Mouse (Mus musculus): ENCODE results near the gene Pdgfa. TPM values are rescaled to one million over a fixed set of nuclear protein-coding genes. Genes with fewer than 3 reads are reported as not detected.

The Pdgfa gene
- polyA plus RNA-seq, 1 experiment from 2014 or later: 29.3 TPM

DNA sequence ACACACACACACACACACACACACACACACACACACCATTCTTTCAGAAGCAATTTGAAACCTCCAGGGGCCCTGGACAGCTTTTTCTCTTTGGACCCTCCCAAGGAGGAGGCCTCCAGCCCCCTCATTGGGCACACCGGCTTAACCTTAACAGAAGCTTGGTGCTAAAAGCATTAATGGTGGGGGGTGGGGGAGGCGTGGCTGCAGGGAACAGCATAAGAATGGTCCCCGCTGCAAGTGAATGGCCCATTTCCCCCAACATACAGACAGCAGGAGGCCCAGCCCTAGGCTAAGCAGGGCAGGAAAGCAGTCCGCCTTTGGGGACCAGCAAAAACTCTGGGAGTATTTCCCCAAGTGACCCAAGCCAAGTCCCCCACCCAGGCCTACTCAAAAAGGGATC is 5.4 kb downstream of the Pdgfa start:
- WGBS (ENCODE audit: insufficient replicate concordance): 39% methylated on average over 4 of the region's 4 CpGs
- no peak overlapping the region for H3K27ac ChIP-seq (ENCODE audit: low read depth, low read length)
- no peaks in the 10 kb centered on the region; the same call in 1 of the 2 replicates for H3K36me3 ChIP-seq (ENCODE audit: control insufficient read depth, insufficient read depth, low read length)
- H3K4me3 ChIP-seq (ENCODE audit: low read depth, low read length): no peak overlapping the region
- H3K4me2 ChIP-seq: no peak overlapping the region
- ATAC-seq (replicated peaks; ENCODE audit: insufficient number of reproducible peaks, low FRiP score, low TSS enrichment): no peak
- H3K27me3 ChIP-seq (ENCODE audit: control insufficient read depth, insufficient read depth, low read length): peaks cover 36% of the 10 kb centered on the region
- H3K4me1 ChIP-seq (ENCODE audit: control insufficient read depth, insufficient read depth, low read length): peaks cover 44% of the 10 kb centered on the region
- H3K9ac ChIP-seq (ENCODE audit: low read depth, low read length): no peak overlapping the region
- no peaks in the 10 kb centered on the region for H3K9me3 ChIP-seq (replicated peaks; ENCODE audit: control insufficient read depth, low read length)

DNA sequence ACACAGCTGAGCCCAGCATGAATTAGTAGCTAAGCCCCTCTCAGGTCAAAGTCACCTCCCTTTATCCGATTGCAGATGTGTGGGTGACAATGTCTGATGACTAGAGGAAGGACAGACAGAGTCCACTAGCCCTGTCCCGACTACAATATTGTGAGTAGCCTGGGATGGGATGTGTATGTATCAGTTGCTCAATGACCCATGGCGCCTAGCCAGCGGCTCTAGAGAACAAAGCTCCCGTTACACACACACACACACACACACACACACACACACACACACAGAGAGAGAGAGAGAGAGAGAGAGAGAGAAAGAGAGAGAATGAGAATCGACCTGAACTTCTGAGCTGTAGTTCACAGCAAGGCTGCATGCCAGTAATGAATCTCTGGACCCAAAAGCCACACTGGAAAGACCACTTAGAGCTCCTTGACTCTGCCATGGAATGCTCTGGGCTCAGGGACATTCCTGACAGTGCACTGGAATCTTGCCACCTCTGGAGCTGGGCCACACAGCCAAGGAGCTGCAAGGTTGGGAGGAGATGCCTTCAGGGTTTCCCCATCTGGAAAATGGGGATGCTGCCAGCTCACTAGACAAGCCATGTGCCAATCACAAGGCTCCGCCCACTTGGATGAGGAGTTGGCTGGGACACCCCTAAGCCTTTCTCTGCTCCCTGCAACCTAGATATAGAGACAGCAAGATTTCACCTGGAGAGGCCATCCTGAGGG is 6.3 kb downstream of the Pdgfa start:
- WGBS (ENCODE audit: insufficient replicate concordance): 77% methylated on average over 7 of the region's 7 CpGs
- ATAC-seq (replicated peaks; ENCODE audit: insufficient number of reproducible peaks, low FRiP score, low TSS enrichment): no peak
- Histone ChIP-seq H3K27me3 (ENCODE audit: control insufficient read depth, insufficient read depth, low read length) (peaks cover 29% of the 10 kb centered on the region), H3K9ac (ENCODE audit: low read depth, low read length) (no peak overlapping the region), H3K4me1 (ENCODE audit: control insufficient read depth, insufficient read depth, low read length) (peaks cover 36% of the 10 kb centered on the region), H3K27ac (ENCODE audit: low read depth, low read length) (no peak overlapping the region), H3K4me2 (no peak overlapping the region), H3K4me3 (ENCODE audit: low read depth, low read length) (no peak overlapping the region), H3K9me3 (replicated peaks; ENCODE audit: control insufficient read depth, low read length) (no peaks in the 10 kb centered on the region), H3K36me3 (ENCODE audit: control insufficient read depth, insufficient read depth, low read length) (peaks cover 3% of the 10 kb centered on the region)

DNA sequence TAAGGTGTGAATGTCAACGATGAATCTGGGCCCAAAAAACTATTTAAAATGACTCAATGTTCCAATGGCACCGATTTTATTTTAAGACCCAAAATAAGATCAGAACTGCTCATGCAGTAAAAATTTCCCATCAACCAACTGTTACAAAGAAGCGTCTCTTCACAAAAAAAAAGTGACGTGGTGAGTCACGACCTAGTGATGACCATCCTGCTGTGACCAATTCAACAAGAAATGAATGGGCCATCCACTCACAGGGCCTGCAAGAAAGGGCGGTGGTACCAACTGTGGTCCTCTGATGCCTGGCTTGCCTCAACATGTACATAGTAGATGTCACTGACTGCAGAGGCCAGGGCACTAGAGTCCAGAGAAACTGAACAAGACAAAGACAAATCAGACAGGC is 7.6 kb downstream of the Pdgfa start:
- Histone ChIP-seq H3K4me2 (no peak overlapping the region), H3K4me3 (ENCODE audit: low read depth, low read length) (no peak overlapping the region), H3K36me3 (ENCODE audit: control insufficient read depth, insufficient read depth, low read length) (peaks cover 5% of the 10 kb centered on the region), H3K27ac (ENCODE audit: low read depth, low read length) (no peak overlapping the region), H3K27me3 (ENCODE audit: control insufficient read depth, insufficient read depth, low read length) (peaks cover 24% of the 10 kb centered on the region), H3K9me3 (replicated peaks; ENCODE audit: control insufficient read depth, low read length) (no peaks in the 10 kb centered on the region), H3K9ac (ENCODE audit: low read depth, low read length) (no peak overlapping the region), H3K4me1 (ENCODE audit: control insufficient read depth, insufficient read depth, low read length) (peaks cover 36% of the 10 kb centered on the region)
- no peak for ATAC-seq (replicated peaks; ENCODE audit: insufficient number of reproducible peaks, low FRiP score, low TSS enrichment)
- 80% methylated on average over 6 of the region's 6 CpGs for WGBS (ENCODE audit: insufficient replicate concordance)

DNA sequence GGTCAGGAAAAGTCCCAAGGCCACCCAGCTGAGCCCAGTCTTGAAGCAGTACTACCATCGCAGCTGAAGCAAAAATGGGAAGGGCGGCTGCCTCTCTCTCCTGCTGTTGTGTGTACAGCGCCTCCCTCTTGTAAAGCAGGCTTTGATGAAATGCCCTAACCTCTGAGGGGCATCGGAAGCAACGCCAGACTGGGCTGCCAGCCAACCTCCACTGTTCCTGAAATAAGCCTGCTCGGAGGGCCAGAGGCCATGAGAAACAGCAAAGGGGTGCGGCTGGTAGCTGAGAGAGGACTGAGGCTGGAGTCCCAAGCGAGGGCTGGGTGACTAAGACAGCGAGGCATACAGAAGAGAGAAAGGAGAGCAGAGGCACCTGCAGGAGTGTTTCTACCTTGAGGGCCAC is 8.4 kb downstream of the Pdgfa start:
- ATAC-seq (replicated peaks; ENCODE audit: insufficient number of reproducible peaks, low FRiP score, low TSS enrichment): no peak
- H3K36me3 ChIP-seq (ENCODE audit: control insufficient read depth, insufficient read depth, low read length): peaks cover 8% of the 10 kb centered on the region
- peaks cover 24% of the 10 kb centered on the region for H3K27me3 ChIP-seq (ENCODE audit: control insufficient read depth, insufficient read depth, low read length)
- peak overlapping the region; percentile 4; the same call in 1 of the 2 replicates for H3K4me2 ChIP-seq
- WGBS (ENCODE audit: insufficient replicate concordance): 34% methylated on average over 9 of the region's 9 CpGs
- no peak overlapping the region for H3K4me3 ChIP-seq (ENCODE audit: low read depth, low read length)
- peaks cover 33% of the 10 kb centered on the region for H3K4me1 ChIP-seq (ENCODE audit: control insufficient read depth, insufficient read depth, low read length)
- no peaks in the 10 kb centered on the region for H3K9me3 ChIP-seq (replicated peaks; ENCODE audit: control insufficient read depth, low read length)
- H3K9ac ChIP-seq (ENCODE audit: low read depth, low read length): no peak overlapping the region; the same call in 1 of the 2 replicates
- H3K27ac ChIP-seq (ENCODE audit: low read depth, low read length): peak overlapping the region; percentile 57

DNA sequence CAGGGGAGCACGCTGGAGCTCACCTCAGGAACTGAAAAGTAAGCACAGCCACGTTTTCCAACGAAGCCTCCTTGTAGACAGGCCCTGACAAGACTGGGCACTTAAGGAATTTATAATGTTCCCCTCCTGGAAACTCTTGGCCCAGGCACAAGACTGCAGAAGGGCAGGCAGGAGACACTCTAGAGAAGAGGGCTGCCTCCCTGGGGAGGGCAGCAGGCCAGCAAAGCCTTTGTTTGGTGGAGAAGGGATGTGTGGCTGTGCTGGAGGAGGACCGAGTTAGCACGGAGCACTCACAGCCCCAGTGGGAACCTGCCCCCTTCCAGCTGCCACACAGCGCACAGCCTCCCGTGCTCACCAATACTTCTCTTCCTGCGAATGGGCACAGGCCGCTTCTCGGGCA is 9.2 kb downstream of the Pdgfa start:
- H3K27me3 ChIP-seq (ENCODE audit: control insufficient read depth, insufficient read depth, low read length): peaks cover 24% of the 10 kb centered on the region
- 73% methylated on average over 10 of the region's 10 CpGs for WGBS (ENCODE audit: insufficient replicate concordance)
- ATAC-seq (replicated peaks; ENCODE audit: insufficient number of reproducible peaks, low FRiP score, low TSS enrichment): no peak
- H3K9ac ChIP-seq (ENCODE audit: low read depth, low read length): no peak overlapping the region
- no peak overlapping the region for H3K4me3 ChIP-seq (ENCODE audit: low read depth, low read length)
- H3K27ac ChIP-seq (ENCODE audit: low read depth, low read length): no peak overlapping the region
- peaks cover 8% of the 10 kb centered on the region for H3K36me3 ChIP-seq (ENCODE audit: control insufficient read depth, insufficient read depth, low read length)
- H3K4me2 ChIP-seq: no peak overlapping the region
- no peaks in the 10 kb centered on the region for H3K9me3 ChIP-seq (replicated peaks; ENCODE audit: control insufficient read depth, low read length)
- H3K4me1 ChIP-seq (ENCODE audit: control insufficient read depth, insufficient read depth, low read length): peaks cover 27% of the 10 kb centered on the region

DNA sequence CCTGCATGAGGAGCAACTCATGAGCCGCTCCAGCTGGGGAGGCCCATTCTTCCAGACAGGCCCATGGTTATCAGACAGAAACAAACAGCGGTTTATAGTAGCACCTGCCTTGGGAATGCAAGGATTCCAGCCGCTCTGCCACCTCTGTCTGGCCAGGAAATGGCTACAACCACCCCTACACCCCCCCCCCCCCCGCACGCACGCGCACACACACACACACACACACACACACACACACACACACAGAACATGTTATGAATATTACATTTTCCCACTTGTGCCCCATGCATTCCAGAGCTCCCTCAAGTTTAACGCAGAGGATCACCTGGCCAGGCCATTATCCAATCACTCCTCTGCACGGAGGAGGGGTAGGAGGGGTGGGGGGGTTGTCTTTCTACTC is 15.2 kb downstream of the Pdgfa start:
- 75% methylated on average over 5 of the region's 9 CpGs for WGBS (ENCODE audit: insufficient replicate concordance)
- Histone ChIP-seq H3K36me3 (ENCODE audit: control insufficient read depth, insufficient read depth, low read length) (peaks cover 8% of the 10 kb centered on the region), H3K9me3 (replicated peaks; ENCODE audit: control insufficient read depth, low read length) (no peaks in the 10 kb centered on the region), H3K4me2 (no peak overlapping the region), H3K9ac (ENCODE audit: low read depth, low read length) (no peak overlapping the region), H3K4me1 (ENCODE audit: control insufficient read depth, insufficient read depth, low read length) (peaks cover 12% of the 10 kb centered on the region), H3K27me3 (ENCODE audit: control insufficient read depth, insufficient read depth, low read length) (no peaks in the 10 kb centered on the region), H3K27ac (ENCODE audit: low read depth, low read length) (no peak overlapping the region), H3K4me3 (ENCODE audit: low read depth, low read length) (no peak overlapping the region)
- ATAC-seq (replicated peaks; ENCODE audit: insufficient number of reproducible peaks, low FRiP score, low TSS enrichment): no peak

DNA sequence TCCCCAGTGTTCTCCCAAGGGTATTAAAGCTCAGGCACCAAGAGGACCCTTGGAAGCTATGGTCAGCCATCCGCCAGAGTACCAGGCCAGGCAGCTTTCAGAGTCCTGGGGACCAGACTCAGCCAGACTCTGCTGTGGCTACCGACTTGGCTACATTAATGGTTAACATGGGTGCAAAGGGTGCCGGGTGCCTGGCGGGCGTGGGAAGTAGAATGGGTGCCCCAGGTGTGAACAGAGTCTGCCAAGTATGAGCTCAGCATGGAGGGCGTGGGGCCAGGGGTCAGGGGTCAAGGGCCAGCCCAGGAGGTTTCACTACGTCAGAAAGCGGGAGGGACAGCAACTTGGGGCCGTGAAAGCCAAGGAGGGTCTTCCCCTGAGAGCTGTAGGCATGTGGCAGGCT is 16.6 kb downstream of the Pdgfa start:
- Histone ChIP-seq H3K9ac (ENCODE audit: low read depth, low read length) (no peak overlapping the region), H3K4me3 (ENCODE audit: low read depth, low read length) (no peak overlapping the region), H3K27me3 (ENCODE audit: control insufficient read depth, insufficient read depth, low read length) (no peaks in the 10 kb centered on the region), H3K36me3 (ENCODE audit: control insufficient read depth, insufficient read depth, low read length) (peaks cover 3% of the 10 kb centered on the region; the same call in 1 of the 2 replicates), H3K9me3 (replicated peaks; ENCODE audit: control insufficient read depth, low read length) (no peaks in the 10 kb centered on the region), H3K4me2 (no peak overlapping the region), H3K27ac (ENCODE audit: low read depth, low read length) (no peak overlapping the region), H3K4me1 (ENCODE audit: control insufficient read depth, insufficient read depth, low read length) (peaks cover 12% of the 10 kb centered on the region)
- WGBS (ENCODE audit: insufficient replicate concordance): 81% methylated on average over 9 of the region's 9 CpGs
- no peak for ATAC-seq (replicated peaks; ENCODE audit: insufficient number of reproducible peaks, low FRiP score, low TSS enrichment)

DNA sequence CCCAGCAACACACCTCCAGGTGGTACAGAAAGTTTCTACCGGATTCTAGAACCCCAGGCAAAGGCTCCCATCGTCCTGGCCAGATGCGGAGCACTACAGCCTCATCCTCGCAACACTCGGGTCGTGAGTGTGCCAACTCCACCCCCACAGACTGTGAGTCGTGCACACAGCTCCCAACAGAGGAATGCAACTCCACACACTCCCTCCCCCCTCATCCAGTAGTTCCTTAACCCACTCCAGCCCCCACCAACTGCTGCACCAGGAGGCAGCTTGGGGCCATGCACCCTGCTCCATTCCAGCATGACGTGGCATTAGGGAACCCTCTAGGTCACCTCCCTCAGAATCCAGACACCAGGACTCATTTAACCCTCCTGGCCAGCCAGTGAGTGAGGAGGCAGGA is 17.3 kb downstream of the Pdgfa start:
- 53% methylated on average over 8 of the region's 8 CpGs for WGBS (ENCODE audit: insufficient replicate concordance)
- no peaks in the 10 kb centered on the region for H3K9me3 ChIP-seq (replicated peaks; ENCODE audit: control insufficient read depth, low read length)
- no peaks in the 10 kb centered on the region for H3K27me3 ChIP-seq (ENCODE audit: control insufficient read depth, insufficient read depth, low read length)
- peaks cover 12% of the 10 kb centered on the region for H3K4me1 ChIP-seq (ENCODE audit: control insufficient read depth, insufficient read depth, low read length)
- no peak overlapping the region for H3K27ac ChIP-seq (ENCODE audit: low read depth, low read length)
- no peak for ATAC-seq (replicated peaks; ENCODE audit: insufficient number of reproducible peaks, low FRiP score, low TSS enrichment)
- H3K4me3 ChIP-seq (ENCODE audit: low read depth, low read length): no peak overlapping the region
- H3K4me2 ChIP-seq: no peak overlapping the region
- no peak overlapping the region for H3K9ac ChIP-seq (ENCODE audit: low read depth, low read length)
- H3K36me3 ChIP-seq (ENCODE audit: control insufficient read depth, insufficient read depth, low read length): 0 out of 2 replicates have a peak, but pooled peaks cover 2% of the 10 kb centered on the region

DNA sequence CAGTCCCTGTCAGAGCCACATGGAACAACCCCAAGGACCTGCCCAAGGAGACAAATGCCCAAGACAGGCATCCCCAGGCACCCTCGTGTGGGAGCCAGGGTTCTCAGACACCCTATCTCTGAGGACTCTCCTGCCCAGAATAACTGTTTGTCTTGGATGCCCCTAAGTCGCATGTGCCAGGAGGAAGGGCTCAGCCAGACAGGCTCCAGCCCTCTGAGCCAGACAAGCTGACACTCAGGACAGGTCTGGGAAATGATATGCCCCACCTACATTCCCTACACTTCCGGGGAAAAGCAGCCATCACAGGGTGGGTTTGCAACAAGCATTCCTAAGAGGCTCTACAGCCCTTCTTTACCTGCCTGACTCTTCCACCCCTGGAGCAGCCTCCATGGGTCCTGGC is 19.4 kb downstream of the Pdgfa start:
- Histone ChIP-seq H3K36me3 (ENCODE audit: control insufficient read depth, insufficient read depth, low read length) (no peaks in the 10 kb centered on the region), H3K27me3 (ENCODE audit: control insufficient read depth, insufficient read depth, low read length) (no peaks in the 10 kb centered on the region), H3K9ac (ENCODE audit: low read depth, low read length) (no peak overlapping the region), H3K4me1 (ENCODE audit: control insufficient read depth, insufficient read depth, low read length) (peaks cover 12% of the 10 kb centered on the region), H3K9me3 (replicated peaks; ENCODE audit: control insufficient read depth, low read length) (no peaks in the 10 kb centered on the region), H3K27ac (ENCODE audit: low read depth, low read length) (no peak overlapping the region), H3K4me3 (ENCODE audit: low read depth, low read length) (no peak overlapping the region), H3K4me2 (no peak overlapping the region)
- no peak for ATAC-seq (replicated peaks; ENCODE audit: insufficient number of reproducible peaks, low FRiP score, low TSS enrichment)
- 29% methylated on average over 3 of the region's 3 CpGs for WGBS (ENCODE audit: insufficient replicate concordance)
